Mouse (Mus musculus) heart, embryonic 15.5 days (tissue): ENCODE measurements around the gene Psmb3. TPM values are rescaled to one million over a fixed set of nuclear protein-coding genes. Genes with fewer than 3 reads are reported as not detected.

Source experiments
- ATAC-seq: fragments of 200-750 bp; cut with Nextera tagmentation; replicated peaks from 2 replicates; pipeline ENCODE4 v1.8.0; 2017; ENCODE audit warnings: low read depth, moderate TSS enrichment; ENCODE audit not compliant: insufficient number of reproducible peaks, insufficient read depth, low FRiP score
- H3K27ac ChIP-seq: fragments of 300-500 bp; sonication (generic); 2 replicates; pipeline ENCODE4 v1.5.1; 2015; ENCODE audit warnings: mild to moderate bottlenecking, inconsistent platforms
- H3K27me3 ChIP-seq: fragments of 300-500 bp; sonication (generic); 2 replicates; pipeline ENCODE4 v1.6.1; 2015; ENCODE audit warnings: inconsistent platforms
- H3K36me3 ChIP-seq: fragments of 300-500 bp; sonication (generic); 2 replicates; pipeline ENCODE4 v1.6.1; 2015; ENCODE audit warnings: mild to moderate bottlenecking, inconsistent platforms
- H3K4me1 ChIP-seq: fragments of 300-500 bp; sonication (generic); replicated peaks from 2 replicates; pipeline ENCODE4 v1.6.1; 2015; ENCODE audit warnings: inconsistent platforms
- H3K4me2 ChIP-seq: fragments of 300-500 bp; sonication (generic); 2 replicates; pipeline ENCODE4 v1.6.1; 2015; ENCODE audit warnings: inconsistent platforms, mild to moderate bottlenecking, moderate library complexity
- H3K4me3 ChIP-seq: fragments of 300-500 bp; sonication (generic); 2 replicates; pipeline ENCODE4 v1.5.1; 2015; ENCODE audit warnings: mild to moderate bottlenecking, inconsistent platforms
- H3K9ac ChIP-seq: fragments of 300-500 bp; sonication (generic); 2 replicates; pipeline ENCODE4 v1.6.1; 2015; ENCODE audit warnings: mild to moderate bottlenecking, inconsistent platforms
- H3K9me3 ChIP-seq: fragments of 300-500 bp; sonication (generic); replicated peaks from 2 replicates; pipeline ENCODE4 v1.6.1; 2016; ENCODE audit warnings: inconsistent platforms
- WGBS: fragments of 180-500 bp; shearing (Covaris S2); methylation state at CpG from one replicate; pipeline ENCODE4 v1.1.7; 2015; ENCODE audit warnings: mixed read lengths; 5-methylcytosine and 5-hydroxymethylcytosine counted together
- polyA plus RNA-seq: library from polyadenylated mRNA; unstranded; fragments of >200 nt; fragmentation: Nextera tagmentation; extraction: Ambion mirVana; gene quantifications from 2 replicates; pipeline ENCODE4 v1.2.1, GENCODE M21; 2015

Gene Psmb3
- polyA plus RNA-seq, 1 experiment from 2014 or later: 337 TPM

- Histone ChIP-seq H3K4me3 (0 out of 2 replicates have a peak overlapping the region, but pooled peaks have one; percentile 46), H3K9ac (peak overlapping the region; percentile 9), H3K36me3 (peaks cover 38% of the 10 kb centered on the region), H3K27ac (peak overlapping the region; percentile 82), H3K27me3 (no peaks in the 10 kb centered on the region), H3K9me3 (no peaks in the 10 kb centered on the region), H3K4me2 (peak overlapping the region; percentile 79; the same call in 1 of the 2 replicates), H3K4me1 (peaks cover 42% of the 10 kb centered on the region)
- ATAC-seq: no peak
- 46% methylated on average over 7 of the region's 7 CpGs for WGBS
Observed at GRCm38 (mm10) chr11:97684766-97685165, 18.4 kb upstream of the Psmb3 start.

GRCm38 (mm10) chr11:97685613-97686321 lies 17.4 kb upstream of the Psmb3 start, which contains the start of gene Cisd3:
Gene Cisd3, plus strand, starts transcription at chr11:97685826.
- Histone ChIP-seq H3K9ac (peak within 1 kb of the TSS; percentile 48), H3K36me3 (peaks cover 37% of the 10 kb centered on the region), H3K27me3 (no peaks in the 10 kb centered on the region), H3K4me3 (peak within 1 kb of the TSS; percentile 46), H3K4me1 (peaks cover 33% of the 10 kb centered on the region), H3K27ac (peak within 1 kb of the TSS; percentile 82), H3K4me2 (peak within 1 kb of the TSS; percentile 79), H3K9me3 (no peaks in the 10 kb centered on the region)
- under 1% methylated on average over 42 of the region's 43 CpGs for WGBS
- ATAC-seq: peak; percentile 90

- H3K9ac ChIP-seq: peak overlapping the region; percentile 44
- H3K4me2 ChIP-seq: peak overlapping the region; percentile 79
- H3K4me1 ChIP-seq: peaks cover 32% of the 10 kb centered on the region
- H3K9me3 ChIP-seq: no peaks in the 10 kb centered on the region
- H3K4me3 ChIP-seq: peak overlapping the region; percentile 46
- no peak for ATAC-seq
- H3K27me3 ChIP-seq: no peaks in the 10 kb centered on the region
- 65% methylated on average over 11 of the region's 11 CpGs for WGBS
- peaks cover 39% of the 10 kb centered on the region for H3K36me3 ChIP-seq
- H3K27ac ChIP-seq: peak overlapping the region; percentile 57; the same call in 1 of the 2 replicates
Observed at GRCm38 (mm10) chr11:97686322-97686908, 16.8 kb upstream of the Psmb3 start.

- H3K9me3 ChIP-seq: no peaks in the 10 kb centered on the region
- peak overlapping the region; percentile 79 for H3K4me2 ChIP-seq
- 79% methylated on average over 3 of the region's 3 CpGs for WGBS
- 0 out of 2 replicates have a peak overlapping the region, but pooled peaks have one; percentile 46 for H3K4me3 ChIP-seq
- no peak for ATAC-seq
- H3K9ac ChIP-seq: peak overlapping the region; percentile 44; the same call in 1 of the 2 replicates
- no peak overlapping the region for H3K27ac ChIP-seq
- peaks cover 32% of the 10 kb centered on the region for H3K4me1 ChIP-seq
- H3K27me3 ChIP-seq: no peaks in the 10 kb centered on the region
- H3K36me3 ChIP-seq: peaks cover 39% of the 10 kb centered on the region
Observed at GRCm38 (mm10) chr11:97687061-97687460, 16.1 kb upstream of the Psmb3 start.

- peaks cover 39% of the 10 kb centered on the region for H3K36me3 ChIP-seq
- H3K9me3 ChIP-seq: no peaks in the 10 kb centered on the region
- 30% methylated on average over 10 of the region's 10 CpGs for WGBS
- H3K27me3 ChIP-seq: no peaks in the 10 kb centered on the region
- no peak overlapping the region for H3K4me2 ChIP-seq
- ATAC-seq: no peak
- peaks cover 31% of the 10 kb centered on the region for H3K4me1 ChIP-seq
- no peak overlapping the region for H3K4me3 ChIP-seq
- H3K9ac ChIP-seq: no peak overlapping the region
- H3K27ac ChIP-seq: no peak overlapping the region
Observed at GRCm38 (mm10) chr11:97689861-97690260, 13.3 kb upstream of the Psmb3 start.

GRCm38 (mm10) chr11:97694435-97694834 lies 8.8 kb upstream of the Psmb3 start:
- peak overlapping the region; percentile 84 for H3K27ac ChIP-seq
- peaks cover 30% of the 10 kb centered on the region for H3K36me3 ChIP-seq
- WGBS: 85% methylated on average over 4 of the region's 4 CpGs
- ATAC-seq: no peak
- peak overlapping the region; percentile 39 for H3K4me2 ChIP-seq
- peaks cover 44% of the 10 kb centered on the region for H3K4me1 ChIP-seq
- H3K9ac ChIP-seq: peak overlapping the region; percentile 8; the same call in 1 of the 2 replicates
- no peak overlapping the region for H3K4me3 ChIP-seq
- no peaks in the 10 kb centered on the region for H3K9me3 ChIP-seq
- H3K27me3 ChIP-seq: no peaks in the 10 kb centered on the region

- ATAC-seq: peak; percentile 35
- Histone ChIP-seq H3K27me3 (no peaks in the 10 kb centered on the region), H3K36me3 (peaks cover 26% of the 10 kb centered on the region), H3K4me1 (peaks cover 44% of the 10 kb centered on the region), H3K27ac (peak overlapping the region; percentile 84), H3K9me3 (no peaks in the 10 kb centered on the region), H3K4me2 (peak overlapping the region; percentile 39), H3K4me3 (peak overlapping the region; percentile 6; the same call in 1 of the 2 replicates), H3K9ac (peak overlapping the region; percentile 21)
- WGBS: 52% methylated on average over 17 of the region's 17 CpGs
Observed at GRCm38 (mm10) chr11:97694921-97695711, 8.1 kb upstream of the Psmb3 start.

GRCm38 (mm10) chr11:97695712-97696401 lies 7.3 kb upstream of the Psmb3 start:
- H3K9ac ChIP-seq: peak overlapping the region; percentile 21; the same call in 1 of the 2 replicates
- H3K36me3 ChIP-seq: peaks cover 18% of the 10 kb centered on the region
- ATAC-seq: no peak
- peaks cover 45% of the 10 kb centered on the region for H3K4me1 ChIP-seq
- peak overlapping the region; percentile 6; the same call in 1 of the 2 replicates for H3K4me3 ChIP-seq
- no peaks in the 10 kb centered on the region for H3K9me3 ChIP-seq
- 61% methylated on average over 9 of the region's 9 CpGs for WGBS
- H3K27me3 ChIP-seq: no peaks in the 10 kb centered on the region
- peak overlapping the region; percentile 39 for H3K4me2 ChIP-seq
- H3K27ac ChIP-seq: peak overlapping the region; percentile 84

- ATAC-seq: no peak
- Histone ChIP-seq H3K27ac (peak overlapping the region; percentile 84; the same call in 1 of the 2 replicates), H3K9me3 (no peaks in the 10 kb centered on the region), H3K4me2 (0 out of 2 replicates have a peak overlapping the region, but pooled peaks have one; percentile 98), H3K9ac (no peak overlapping the region), H3K4me1 (peaks cover 53% of the 10 kb centered on the region), H3K36me3 (peaks cover 10% of the 10 kb centered on the region), H3K4me3 (no peak overlapping the region), H3K27me3 (no peaks in the 10 kb centered on the region)
- 85% methylated on average over 8 of the region's 8 CpGs for WGBS
Observed at GRCm38 (mm10) chr11:97696669-97697068, 6.5 kb upstream of the Psmb3 start.

GRCm38 (mm10) chr11:97697199-97697890 lies 5.9 kb upstream of the Psmb3 start:
- peaks cover 6% of the 10 kb centered on the region for H3K36me3 ChIP-seq

More at GRCm38 (mm10) chr11:97697199-97697890, 5.9 kb upstream of the Psmb3 start:
- no peaks in the 10 kb centered on the region for H3K9me3 ChIP-seq
- H3K27me3 ChIP-seq: no peaks in the 10 kb centered on the region
- H3K4me1 ChIP-seq: peaks cover 59% of the 10 kb centered on the region
- H3K27ac ChIP-seq: peak overlapping the region; percentile 100
- WGBS: 44% methylated on average over 11 of the region's 11 CpGs
- H3K4me2 ChIP-seq: peak overlapping the region; percentile 98
- ATAC-seq: no peak
- peak overlapping the region; percentile 96 for H3K9ac ChIP-seq
- H3K4me3 ChIP-seq: peak overlapping the region; percentile 86
